Mouse (Mus musculus) forebrain, postnatal 0 days (tissue): ENCODE measurements around the gene Plekhm2. TPM values are rescaled to one million over a fixed set of nuclear protein-coding genes. Genes with fewer than 3 reads are reported as not detected.

Experiments used
- ATAC-seq: fragments of 200-750 bp; cut with Nextera tagmentation; 2 replicates; pipeline ENCODE4 v1.8.0; 2017; ENCODE audit warnings: mild to moderate bottlenecking, moderate library complexity
- DNase-seq: peaks from one replicate; pipeline ENCODE4 v3.0.0-alpha.2; 2015
- H3K27ac ChIP-seq: fragments of 300-500 bp; sonication (generic); 2 replicates; pipeline ENCODE4 v1.5.1; 2014; ENCODE audit warnings: low read depth, mild to moderate bottlenecking, antibody characterized with exemption, low read length, moderate library complexity, mixed read lengths
- H3K27me3 ChIP-seq: fragments of 300-500 bp; sonication (generic); 2 replicates; pipeline ENCODE4 v1.6.1; 2014; ENCODE audit warnings: mild to moderate bottlenecking, low read length, mixed read lengths; ENCODE audit not compliant: insufficient read depth
- H3K36me3 ChIP-seq: fragments of 300-500 bp; sonication (generic); 2 replicates; pipeline ENCODE4 v1.6.1; 2014; ENCODE audit warnings: mild to moderate bottlenecking, moderate library complexity; ENCODE audit not compliant: insufficient read depth
- H3K4me1 ChIP-seq: fragments of 300-500 bp; sonication (generic); 2 replicates; pipeline ENCODE4 v1.6.1; 2014; ENCODE audit warnings: antibody characterized with exemption; ENCODE audit not compliant: insufficient read depth
- H3K4me2 ChIP-seq: fragments of 300-500 bp; sonication (generic); 2 replicates; pipeline ENCODE4 v1.6.1; 2014; ENCODE audit warnings: low read depth, mild to moderate bottlenecking, moderate library complexity
- H3K4me3 ChIP-seq: fragments of 300-500 bp; sonication (generic); 2 replicates; pipeline ENCODE4 v1.5.1; 2014; ENCODE audit warnings: low read depth, low read length, mixed read lengths
- H3K9ac ChIP-seq: fragments of 300-500 bp; sonication (generic); 2 replicates; pipeline ENCODE4 v1.6.1; 2014; ENCODE audit warnings: mild to moderate bottlenecking
- H3K9me3 ChIP-seq: fragments of 300-500 bp; sonication (generic); 2 replicates; pipeline ENCODE4 v1.6.1; 2016; ENCODE audit warnings: low read length
- CTCF ChIP-seq: sonication (generic); IDR thresholded peaks from 2 replicates; pipeline ENCODE4 v1.5.1; 2016; ENCODE audit warnings: antibody characterized with exemption, control low read depth, low read depth
- WGBS: fragments of 180-500 bp; shearing (Covaris S2); extraction: QIAGEN DNeasy Blood & Tissue Kit; methylation state at CpG from one replicate; pipeline ENCODE4 v1.1.7; 2014; 5-methylcytosine and 5-hydroxymethylcytosine counted together
- polyA plus RNA-seq: library from polyadenylated mRNA; unstranded; fragments of >200 nt; fragmentation: Nextera tagmentation; extraction: Ambion mirVana; gene quantifications from 2 replicates; pipeline ENCODE4 v1.2.1, GENCODE M21; 2015
- total RNA-seq: library from RNA; depleted of rRNA; stranded (reverse); fragments of >200 nt; gene quantifications from 2 replicates; pipeline ENCODE4 v1.2.3, GENCODE M21; 2014

Plekhm2 gene
- total and polyA plus RNA-seq, 2 experiments from 2014 or later, result 5.6 to 33.7 TPM

DNA sequence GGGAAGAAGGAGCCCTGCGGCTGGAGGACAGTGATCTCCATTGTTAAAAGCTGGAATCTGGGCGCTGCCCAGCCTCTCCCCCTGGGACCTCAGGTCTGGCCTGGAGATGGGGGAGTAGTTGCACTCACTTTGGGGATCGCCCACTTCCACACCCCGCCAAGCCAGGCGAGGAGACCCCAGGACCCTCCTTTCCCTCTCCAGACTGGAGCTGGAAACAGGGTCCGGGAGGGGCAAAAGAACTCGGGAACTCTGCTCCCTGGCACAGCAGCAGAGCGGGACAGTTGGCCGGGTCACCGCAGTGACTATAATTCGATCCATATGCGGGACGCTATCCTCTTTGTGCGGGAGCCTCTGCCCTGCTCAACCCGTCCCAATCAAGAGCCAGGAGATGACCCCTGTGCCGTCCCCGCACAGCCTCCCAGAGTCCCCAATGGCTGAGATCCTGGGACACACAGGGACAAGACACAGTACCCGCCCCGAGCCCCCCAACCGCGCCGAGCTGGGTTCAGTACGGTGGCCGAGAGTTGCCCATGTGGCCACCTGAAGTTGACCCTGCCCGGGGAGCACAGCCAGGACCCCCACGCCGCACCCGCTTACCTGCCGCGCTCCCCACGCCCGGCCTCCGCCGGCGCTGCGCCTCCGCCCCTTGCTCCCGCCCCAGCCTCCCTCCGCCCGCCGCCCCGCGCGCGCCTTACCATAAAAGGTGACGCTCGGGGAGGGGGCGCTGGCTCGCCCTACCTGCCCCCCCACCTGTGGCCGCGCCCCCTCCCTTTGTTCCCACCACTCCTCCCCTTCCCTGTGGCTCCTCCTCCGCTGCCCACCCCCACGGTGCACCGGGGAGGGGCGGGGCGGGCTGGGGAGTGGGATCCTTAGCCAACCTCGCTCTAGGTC is 65.2 kb downstream of the Plekhm2 start:
- H3K36me3 ChIP-seq, result no peaks in the 10 kb centered on the region
- DNase-seq, result peak; percentile 60
- H3K27me3 ChIP-seq, result no peaks in the 10 kb centered on the region
- peak overlapping the region; percentile 68 for H3K9ac ChIP-seq
- TF ChIP-seq CTCF, result no peak
- no peak overlapping the region; the same call in 1 of the 2 replicates for H3K27ac ChIP-seq
- WGBS, result 2% methylated on average over 32 of the region's 57 CpGs
- no peaks in the 10 kb centered on the region for H3K4me1 ChIP-seq
- peak overlapping the region; percentile 90 for H3K4me2 ChIP-seq
- ATAC-seq, result peak; percentile 57
- peak overlapping the region; percentile 55 for H3K4me3 ChIP-seq
- no peaks in the 10 kb centered on the region for H3K9me3 ChIP-seq

DNA sequence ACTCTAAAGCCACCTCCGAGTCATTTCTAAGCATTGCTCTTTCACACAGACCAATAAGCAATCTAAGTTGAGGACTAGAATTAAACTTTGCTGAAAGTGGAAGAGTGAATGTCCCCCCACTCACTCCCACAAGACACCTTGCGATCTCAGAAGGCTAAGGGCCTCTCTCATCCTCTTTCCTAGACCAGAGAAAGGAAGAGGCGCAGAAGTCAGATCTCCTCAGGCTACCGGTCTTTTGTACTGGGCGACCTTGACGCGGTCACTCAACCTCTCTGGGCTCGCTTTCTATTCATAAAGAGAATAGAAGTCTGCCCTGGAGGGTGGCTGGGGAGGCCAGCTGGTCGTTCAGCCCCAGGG is 65.8 kb downstream of the Plekhm2 start:
- TF ChIP-seq CTCF, result no peak
- Histone ChIP-seq H3K27me3 (no peaks in the 10 kb centered on the region), H3K27ac (no peak overlapping the region)

DNA sequence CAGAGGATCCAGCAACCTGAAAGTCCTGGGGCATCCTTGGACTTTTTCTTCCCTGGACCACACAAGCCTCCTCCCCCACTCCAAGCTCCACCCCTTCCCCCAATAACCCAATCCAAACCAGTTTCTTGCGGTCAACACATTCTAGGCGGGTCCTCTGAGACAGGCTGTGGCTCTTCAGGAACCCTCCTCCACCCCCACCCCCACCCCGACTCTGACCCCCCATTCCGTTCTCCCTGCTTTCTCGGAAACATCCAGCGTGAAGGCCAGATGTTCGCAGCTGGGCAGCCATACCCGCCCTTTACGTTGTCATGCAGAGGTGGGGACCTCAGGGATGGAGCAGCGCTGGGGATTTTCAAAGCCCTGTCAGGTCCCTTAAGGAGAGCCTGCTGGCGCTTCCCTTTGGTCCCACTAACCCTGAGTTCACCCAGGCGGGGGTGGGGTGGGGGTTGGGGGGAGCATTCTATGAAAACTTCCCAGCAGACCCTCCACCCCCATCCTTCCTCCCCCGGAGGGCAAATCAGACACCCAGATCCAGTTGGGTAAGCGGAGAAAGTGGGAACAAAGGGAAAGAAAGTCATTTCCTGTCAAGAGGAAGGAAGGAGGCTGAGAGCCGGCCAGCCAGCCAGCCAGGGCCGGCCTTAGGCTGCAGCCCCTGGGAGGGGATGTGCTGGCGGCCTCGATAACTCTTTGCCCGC is 66.4 kb downstream of the Plekhm2 start:
- WGBS, result 2% methylated on average over 19 of the region's 19 CpGs
- no peaks in the 10 kb centered on the region for H3K27me3 ChIP-seq
- H3K4me3 ChIP-seq, result peak overlapping the region; percentile 55
- TF ChIP-seq CTCF, result no peak
- H3K9ac ChIP-seq, result peak overlapping the region; percentile 19; the same call in 1 of the 2 replicates
- H3K27ac ChIP-seq, result no peak overlapping the region
- H3K4me1 ChIP-seq, result no peaks in the 10 kb centered on the region
- no peak for DNase-seq
- no peaks in the 10 kb centered on the region for H3K36me3 ChIP-seq
- ATAC-seq, result no peak
- H3K4me2 ChIP-seq, result peak overlapping the region; percentile 90
- H3K9me3 ChIP-seq, result no peaks in the 10 kb centered on the region

More for the DNA sequence above, 65.8 kb downstream of the Plekhm2 start:
- peak overlapping the region; percentile 90 for H3K4me2 ChIP-seq
- 5% methylated on average over 9 of the region's 9 CpGs for WGBS
- DNase-seq (no peak), ATAC-seq (no peak)
- peak overlapping the region; percentile 55 for H3K4me3 ChIP-seq
- H3K9me3 ChIP-seq, result no peaks in the 10 kb centered on the region
- H3K36me3 ChIP-seq, result no peaks in the 10 kb centered on the region
- H3K9ac ChIP-seq, result peak overlapping the region; percentile 68
- no peaks in the 10 kb centered on the region for H3K4me1 ChIP-seq

DNA sequence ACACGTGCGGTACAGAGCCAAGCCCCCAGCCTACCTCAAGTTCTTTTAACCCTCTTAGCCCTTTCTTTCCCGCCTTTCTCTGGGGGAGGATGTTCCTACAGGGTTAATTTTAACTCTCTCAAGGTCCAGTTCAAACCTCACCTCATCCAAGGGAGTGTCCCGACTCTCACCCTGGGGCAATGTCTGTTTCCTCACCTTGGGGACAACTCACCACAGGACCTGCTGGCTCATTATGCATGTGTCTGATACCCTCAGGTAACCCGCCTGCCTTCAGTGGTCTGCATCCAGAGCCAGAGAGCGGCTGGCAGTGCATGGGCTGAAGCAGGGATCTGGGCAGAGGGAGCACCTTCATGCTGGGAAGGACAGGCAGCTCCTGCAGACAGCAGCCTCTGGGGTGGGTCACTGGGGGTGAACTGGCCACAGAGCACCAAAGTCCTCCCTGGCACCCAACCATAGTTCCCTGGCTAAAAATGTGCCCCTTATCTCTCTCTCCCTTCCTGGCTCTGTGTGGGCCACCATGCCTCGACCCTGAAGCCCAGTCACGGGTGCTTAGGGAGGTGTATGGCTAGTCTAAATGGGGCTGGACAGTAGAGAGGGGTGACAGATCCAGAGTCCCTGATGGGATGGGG is 67.9 kb downstream of the Plekhm2 start:
- no peak overlapping the region for H3K4me3 ChIP-seq
- DNase-seq, result no peak
- no peaks in the 10 kb centered on the region for H3K9me3 ChIP-seq
- no peaks in the 10 kb centered on the region for H3K4me1 ChIP-seq
- no peak overlapping the region for H3K4me2 ChIP-seq
- no peak overlapping the region for H3K9ac ChIP-seq
- TF ChIP-seq CTCF, result no peak
- H3K27me3 ChIP-seq, result no peaks in the 10 kb centered on the region
- no peak for ATAC-seq
- WGBS, result 85% methylated on average over 8 of the region's 8 CpGs
- H3K36me3 ChIP-seq, result peaks cover 3% of the 10 kb centered on the region; the same call in 1 of the 2 replicates
- no peak overlapping the region for H3K27ac ChIP-seq

DNA sequence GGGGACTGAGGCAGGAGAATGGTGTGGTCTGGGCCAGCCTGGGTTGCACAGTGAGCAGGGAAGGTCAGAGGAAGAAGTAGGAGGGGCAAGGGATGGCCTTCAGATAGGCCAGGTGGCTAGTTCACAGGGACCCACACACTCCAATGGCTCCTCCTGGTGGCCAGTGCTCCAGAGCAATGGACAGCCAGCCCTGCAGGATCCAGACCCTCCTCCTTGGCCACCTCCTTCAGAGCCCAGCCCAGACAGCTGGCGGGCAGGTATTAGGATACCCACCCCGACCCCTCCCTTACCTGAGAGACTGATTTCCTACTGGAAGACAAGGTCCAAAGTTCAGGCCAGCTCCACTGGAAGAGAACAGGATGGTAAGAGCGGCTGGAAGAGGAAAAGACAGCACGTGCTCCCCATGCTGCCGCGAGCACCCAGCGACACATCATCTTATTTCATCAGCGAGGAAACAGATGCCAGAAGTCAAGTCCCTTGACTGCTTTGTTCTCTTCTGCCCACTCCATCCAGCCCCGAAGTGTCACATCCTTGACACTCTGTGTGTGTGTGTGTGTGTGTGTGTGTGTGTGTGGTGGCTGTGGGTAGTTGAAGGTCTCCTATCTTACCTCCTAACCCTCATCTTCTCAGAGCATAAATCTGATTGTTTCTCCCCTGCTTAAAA is 69.0 kb downstream of the Plekhm2 start:
- Histone ChIP-seq H3K4me3 (no peak overlapping the region), H3K27ac (no peak overlapping the region), H3K4me2 (no peak overlapping the region), H3K27me3 (no peaks in the 10 kb centered on the region), H3K4me1 (no peaks in the 10 kb centered on the region), H3K9ac (no peak overlapping the region), H3K36me3 (peaks cover 3% of the 10 kb centered on the region; the same call in 1 of the 2 replicates), H3K9me3 (no peaks in the 10 kb centered on the region)
- ATAC-seq (no peak), DNase-seq (no peak)
- TF ChIP-seq CTCF, result no peak; the same call in 1 of the 2 replicates
- WGBS, result 83% methylated on average over 9 of the region's 9 CpGs

DNA sequence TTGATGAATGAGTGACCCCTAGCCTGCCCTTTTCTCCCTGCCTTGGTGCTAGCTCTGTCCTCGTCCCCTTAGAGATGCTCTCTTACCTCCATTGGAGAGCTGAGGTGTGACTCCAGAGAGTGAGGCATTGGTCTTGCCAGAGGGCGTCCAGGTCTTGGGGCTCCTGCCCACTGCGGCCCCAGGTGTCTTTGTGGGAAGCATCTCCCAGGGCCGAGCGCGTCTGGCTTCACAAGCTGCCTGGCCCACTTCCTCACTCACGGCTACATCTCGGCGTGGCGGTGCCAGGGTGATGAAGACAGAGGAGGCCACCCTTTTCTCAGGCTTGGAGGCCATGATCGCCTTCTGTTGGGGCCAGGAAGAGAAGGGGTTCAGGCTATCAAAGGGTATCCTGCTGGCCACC is 69.6 kb downstream of the Plekhm2 start:
- ATAC-seq (no peak), DNase-seq (no peak)
- WGBS, result 89% methylated on average over 11 of the region's 11 CpGs
- H3K27ac ChIP-seq, result no peak overlapping the region
- no peak overlapping the region for H3K4me2 ChIP-seq
- no peak for TF ChIP-seq CTCF
- H3K9me3 ChIP-seq, result no peaks in the 10 kb centered on the region
- H3K27me3 ChIP-seq, result no peaks in the 10 kb centered on the region
- peaks cover 3% of the 10 kb centered on the region; the same call in 1 of the 2 replicates for H3K36me3 ChIP-seq
- H3K4me1 ChIP-seq, result no peaks in the 10 kb centered on the region
- H3K9ac ChIP-seq, result no peak overlapping the region
- H3K4me3 ChIP-seq, result no peak overlapping the region
